Mouse (Mus musculus) heart, postnatal 0 days (tissue): ENCODE results near the gene March10.

ENCODE experiments used
- CTCF ChIP-seq: IDR thresholded peaks from 2 replicates; pipeline ENCODE4 v1.5.1; 2016; ENCODE audit warnings: antibody characterized with exemption, control low read depth, low read depth
- EP300 ChIP-seq: IDR thresholded peaks from 2 replicates; pipeline ENCODE4 v1.6.1; 2016; ENCODE audit warnings: antibody characterized with exemption, low read depth

GRCm38 (mm10) chr11:105443505-105443904 is 13.0 kb downstream of the March10 start:
- TF ChIP-seq CTCF (no peak), EP300 (no peak)
